Mouse (Mus musculus): ENCODE data around the gene Zfp239. TPM values are rescaled to one million over a fixed set of nuclear protein-coding genes. Genes with fewer than 3 reads are reported as not detected.
"Not testable (repeated sequence)": the region's sequence is repeated elsewhere in the genome, so short reads cannot be mapped to it uniquely, and the experiment has no call there.

The Zfp239 gene
- total RNA-seq (2017), result 4.3 and 8.9 TPM in 2 replicates

- ATAC-seq (replicated peaks; ENCODE audit: low read depth, poor library complexity, severe bottlenecking), result no peak
Observed at GRCm38 (mm10) chr6:117861848-117862247, at the start of gene Zfp239. TSS of gene Zfp239 (plus strand) at chr6:117862100.

- no peak for ATAC-seq (replicated peaks; ENCODE audit: low read depth, poor library complexity, severe bottlenecking)
Observed at GRCm38 (mm10) chr6:117814681-117815080, 47.2 kb upstream of the Zfp239 start.

GRCm38 (mm10) chr6:117817108-117817541, 44.8 kb upstream of the Zfp239 start:
- no peak for ATAC-seq (replicated peaks; ENCODE audit: low read depth, poor library complexity, severe bottlenecking)

GRCm38 (mm10) chr6:117820327-117820726, 41.6 kb upstream of the Zfp239 start:
- no peak for ATAC-seq (replicated peaks; ENCODE audit: low read depth, poor library complexity, severe bottlenecking)

GRCm38 (mm10) chr6:117825369-117825768, 36.5 kb upstream of the Zfp239 start:
- peak; percentile 87 for ATAC-seq (replicated peaks; ENCODE audit: low read depth, poor library complexity, severe bottlenecking)

- peak; percentile 79; the same call in 1 of the 2 replicates for ATAC-seq (replicated peaks; ENCODE audit: low read depth, poor library complexity, severe bottlenecking)
Observed at GRCm38 (mm10) chr6:117828273-117828672, 33.6 kb upstream of the Zfp239 start.

- ATAC-seq (replicated peaks; ENCODE audit: low read depth, poor library complexity, severe bottlenecking), result peak; percentile 93
Observed at GRCm38 (mm10) chr6:117840686-117841510, 21.0 kb upstream of the Zfp239 start, which contains the start of gene Zfp637. TSS of gene Zfp637 (plus strand) at chr6:117841180.

GRCm38 (mm10) chr6:117841511-117841955, 20.4 kb upstream of the Zfp239 start:
- ATAC-seq (replicated peaks; ENCODE audit: low read depth, poor library complexity, severe bottlenecking), result no peak

GRCm38 (mm10) chr6:117844597-117844996, 17.3 kb upstream of the Zfp239 start:
- no peak; the same call in 1 of the 2 replicates for ATAC-seq (replicated peaks; ENCODE audit: low read depth, poor library complexity, severe bottlenecking)

GRCm38 (mm10) chr6:117846671-117847070, 15.2 kb upstream of the Zfp239 start:
- not testable (repeated sequence) for ATAC-seq (replicated peaks; ENCODE audit: low read depth, poor library complexity, severe bottlenecking)

- no peak for ATAC-seq (replicated peaks; ENCODE audit: low read depth, poor library complexity, severe bottlenecking)
Observed at GRCm38 (mm10) chr6:117847772-117848171, 14.1 kb upstream of the Zfp239 start.

GRCm38 (mm10) chr6:117848577-117848976, 13.3 kb upstream of the Zfp239 start:
- no peak for ATAC-seq (replicated peaks; ENCODE audit: low read depth, poor library complexity, severe bottlenecking)

GRCm38 (mm10) chr6:117851747-117852146, 10.2 kb upstream of the Zfp239 start:
- ATAC-seq (replicated peaks; ENCODE audit: low read depth, poor library complexity, severe bottlenecking), result peak; percentile 60; the same call in 1 of the 2 replicates

- 0 out of 2 replicates have a peak, but pooled peaks have one; percentile 45 for ATAC-seq (replicated peaks; ENCODE audit: low read depth, poor library complexity, severe bottlenecking)
Observed at GRCm38 (mm10) chr6:117857990-117858389, 3.9 kb upstream of the Zfp239 start.

- 0 out of 2 replicates have a peak, but pooled peaks have one; percentile 16 for ATAC-seq (replicated peaks; ENCODE audit: low read depth, poor library complexity, severe bottlenecking)
Observed at GRCm38 (mm10) chr6:117862465-117862864, 565 bp downstream of the Zfp239 start.

GRCm38 (mm10) chr6:117862899-117863620, 1.2 kb downstream of the Zfp239 start:
- ATAC-seq (replicated peaks; ENCODE audit: low read depth, poor library complexity, severe bottlenecking), result peak; percentile 94

- no peak for ATAC-seq (replicated peaks; ENCODE audit: low read depth, poor library complexity, severe bottlenecking)
Observed at GRCm38 (mm10) chr6:117863751-117864150, 1.9 kb downstream of the Zfp239 start.

- ATAC-seq (replicated peaks; ENCODE audit: low read depth, poor library complexity, severe bottlenecking), result no peak
Observed at GRCm38 (mm10) chr6:117868187-117868586, 6.3 kb downstream of the Zfp239 start.

GRCm38 (mm10) chr6:117871034-117871433, 9.1 kb downstream of the Zfp239 start:
- no peak for ATAC-seq (replicated peaks; ENCODE audit: low read depth, poor library complexity, severe bottlenecking)

GRCm38 (mm10) chr6:117873450-117873849, 11.6 kb downstream of the Zfp239 start:
- not testable (repeated sequence) for ATAC-seq (replicated peaks; ENCODE audit: low read depth, poor library complexity, severe bottlenecking)
